Mouse (Mus musculus) heart, postnatal 0 days (tissue): Measurements from ENCODE around the gene Fam129c.

Source experiments
- CTCF ChIP-seq: IDR thresholded peaks from 2 replicates; pipeline ENCODE4 v1.5.1; 2016; ENCODE audit warnings: antibody characterized with exemption, control low read depth, low read depth
- EP300 ChIP-seq: IDR thresholded peaks from 2 replicates; pipeline ENCODE4 v1.6.1; 2016; ENCODE audit warnings: antibody characterized with exemption, low read depth

- TF ChIP-seq CTCF (no peak), EP300 (no peak)
These were observed 22.4 kb upstream of the Fam129c start for GRCm38 (mm10) chr8:71575020-71575419.
